Mouse (Mus musculus): Measurements from ENCODE around the gene Gtf2a1l. TPM values are rescaled to one million over a fixed set of nuclear protein-coding genes. Genes with fewer than 3 reads are reported as not detected.

Gtf2a1l gene
- polyA plus RNA-seq, 1 experiment = not detected

GRCm38 (mm10) chr17:88696656-88697333 lies 28.3 kb downstream of the Gtf2a1l start:
- Histone ChIP-seq H3K27me3 (ENCODE audit: control insufficient read depth, insufficient read depth, insufficient read length) (peaks cover 4% of the 10 kb centered on the region), H3K79me2 (ENCODE audit: control insufficient read depth, insufficient read depth) (no peaks in the 10 kb centered on the region), H3K4me2 (ENCODE audit: low read depth) (no peak overlapping the region), H3ac (ENCODE audit: control insufficient read depth, insufficient read length) (no peak overlapping the region), H3K36me3 (ENCODE audit: control insufficient read depth, insufficient read depth) (no peaks in the 10 kb centered on the region), H3K4me3 (no peak overlapping the region)
- no peak for TF ChIP-seq MAX (IDR thresholded peaks at IDR 0.05; ENCODE audit: low read depth)
- TF ChIP-seq E2F4 (IDR thresholded peaks at IDR 0.05; ENCODE audit: insufficient read depth) = no peak
- no peak for TF ChIP-seq MYOG (IDR thresholded peaks at IDR 0.05; ENCODE audit: control insufficient read depth in 1 of 3, insufficient read depth in 1 of 3, insufficient read length in 2 of 3, low read depth in 2 of 3)
- no peak for TF ChIP-seq TCF3 (IDR thresholded peaks at IDR 0.05; ENCODE audit: insufficient read length, low read depth)
- TF ChIP-seq POLR2AphosphoS2 (IDR thresholded peaks at IDR 0.05; ENCODE audit: insufficient read length, low read depth) = no peak
- TF ChIP-seq POLR2A (IDR thresholded peaks at IDR 0.05; ENCODE audit: insufficient read length, low read depth) = no peak
- TF ChIP-seq MYOD1 (IDR thresholded peaks at IDR 0.05; ENCODE audit: control insufficient read depth in 1 of 3, insufficient read length in 2 of 3, low read depth in 2 of 3) = no peak
- TF ChIP-seq USF1 (IDR thresholded peaks at IDR 0.05; ENCODE audit: low read depth) = no peak
- TF ChIP-seq REST (IDR thresholded peaks at IDR 0.05; ENCODE audit: insufficient read depth, insufficient read length) = no peak

- no peak for TF ChIP-seq SRF (IDR thresholded peaks at IDR 0.05; ENCODE audit: control insufficient read depth, insufficient read length, low read depth)
- no peak for TF ChIP-seq POLR2A (IDR thresholded peaks at IDR 0.05; ENCODE audit: insufficient read length, low read depth)
- TF ChIP-seq REST (IDR thresholded peaks at IDR 0.05; ENCODE audit: insufficient read depth, insufficient read length) = no peak
- no peak for TF ChIP-seq MYOG (IDR thresholded peaks at IDR 0.05; ENCODE audit: control insufficient read depth in 1 of 3, insufficient read depth in 1 of 3, insufficient read length in 2 of 3, low read depth in 2 of 3)
- TF ChIP-seq TCF12 (IDR thresholded peaks at IDR 0.05; ENCODE audit: insufficient read depth, poor library complexity, severe bottlenecking) = no peak
- TF ChIP-seq CEBPB (IDR thresholded peaks at IDR 0.05; ENCODE audit: insufficient read depth, poor library complexity, severe bottlenecking) = no peak
- TF ChIP-seq USF1 (IDR thresholded peaks at IDR 0.05; ENCODE audit: low read depth) = no peak
- no peak for TF ChIP-seq MAX (IDR thresholded peaks at IDR 0.05; ENCODE audit: low read depth)
- TF ChIP-seq TCF3 (IDR thresholded peaks at IDR 0.05; ENCODE audit: insufficient read length, low read depth) = no peak
- TF ChIP-seq MYOD1 (IDR thresholded peaks at IDR 0.05; ENCODE audit: control insufficient read depth in 1 of 3, insufficient read length in 2 of 3, low read depth in 2 of 3) = no peak
- TF ChIP-seq E2F4 (IDR thresholded peaks at IDR 0.05; ENCODE audit: insufficient read depth) = no peak
- no peak for TF ChIP-seq POLR2AphosphoS2 (IDR thresholded peaks at IDR 0.05; ENCODE audit: insufficient read length, low read depth)
- no peak overlapping the region for H3K4me3 ChIP-seq
- no peaks in the 10 kb centered on the region for H3K36me3 ChIP-seq (ENCODE audit: control insufficient read depth, insufficient read depth)
- no peaks in the 10 kb centered on the region for H3K27me3 ChIP-seq (ENCODE audit: control insufficient read depth, insufficient read depth, insufficient read length)
- no peak overlapping the region for H3K4me2 ChIP-seq (ENCODE audit: low read depth)
- no peak overlapping the region for H3ac ChIP-seq (ENCODE audit: control insufficient read depth, insufficient read length)
- no peaks in the 10 kb centered on the region for H3K79me2 ChIP-seq (ENCODE audit: control insufficient read depth, insufficient read depth)
Measured at GRCm38 (mm10) chr17:88700901-88701300, 32.4 kb downstream of the Gtf2a1l start.

GRCm38 (mm10) chr17:88702345-88702744 lies 33.9 kb downstream of the Gtf2a1l start:
- Histone ChIP-seq H3ac (ENCODE audit: control insufficient read depth, insufficient read length) (no peak overlapping the region), H3K4me2 (ENCODE audit: low read depth) (no peak overlapping the region), H3K4me3 (no peak overlapping the region), H3K79me2 (ENCODE audit: control insufficient read depth, insufficient read depth) (no peaks in the 10 kb centered on the region), H3K36me3 (ENCODE audit: control insufficient read depth, insufficient read depth) (no peaks in the 10 kb centered on the region), H3K27me3 (ENCODE audit: control insufficient read depth, insufficient read depth, insufficient read length) (no peaks in the 10 kb centered on the region)
- no peak for TF ChIP-seq USF1 (IDR thresholded peaks at IDR 0.05; ENCODE audit: low read depth)
- no peak for TF ChIP-seq TCF3 (IDR thresholded peaks at IDR 0.05; ENCODE audit: insufficient read length, low read depth)
- TF ChIP-seq TCF12 (IDR thresholded peaks at IDR 0.05; ENCODE audit: insufficient read depth, poor library complexity, severe bottlenecking) = no peak
- TF ChIP-seq REST (IDR thresholded peaks at IDR 0.05; ENCODE audit: insufficient read depth, insufficient read length) = no peak
- no peak for TF ChIP-seq POLR2AphosphoS2 (IDR thresholded peaks at IDR 0.05; ENCODE audit: insufficient read length, low read depth)
- no peak for TF ChIP-seq POLR2A (IDR thresholded peaks at IDR 0.05; ENCODE audit: insufficient read length, low read depth)
- TF ChIP-seq MYOD1 (IDR thresholded peaks at IDR 0.05; ENCODE audit: control insufficient read depth in 1 of 3, insufficient read length in 2 of 3, low read depth in 2 of 3) = no peak
- TF ChIP-seq MAX (IDR thresholded peaks at IDR 0.05; ENCODE audit: low read depth) = no peak
- no peak for TF ChIP-seq CEBPB (IDR thresholded peaks at IDR 0.05; ENCODE audit: insufficient read depth, poor library complexity, severe bottlenecking)
- TF ChIP-seq MYOG (IDR thresholded peaks at IDR 0.05; ENCODE audit: control insufficient read depth in 1 of 3, insufficient read depth in 1 of 3, insufficient read length in 2 of 3, low read depth in 2 of 3) = no peak
- TF ChIP-seq E2F4 (IDR thresholded peaks at IDR 0.05; ENCODE audit: insufficient read depth) = no peak
- no peak for TF ChIP-seq SRF (IDR thresholded peaks at IDR 0.05; ENCODE audit: control insufficient read depth, insufficient read length, low read depth)

GRCm38 (mm10) chr17:88703112-88703511 lies 34.7 kb downstream of the Gtf2a1l start:
- H3ac ChIP-seq (ENCODE audit: control insufficient read depth, insufficient read length) = no peak overlapping the region
- H3K27me3 ChIP-seq (ENCODE audit: control insufficient read depth, insufficient read depth, insufficient read length) = no peaks in the 10 kb centered on the region
- H3K4me2 ChIP-seq (ENCODE audit: low read depth) = no peak overlapping the region
- TF ChIP-seq MYOD1 (IDR thresholded peaks at IDR 0.05; ENCODE audit: control insufficient read depth in 1 of 3, insufficient read length in 2 of 3, low read depth in 2 of 3) (no peak), MYOG (IDR thresholded peaks at IDR 0.05; ENCODE audit: control insufficient read depth in 1 of 3, insufficient read depth in 1 of 3, insufficient read length in 2 of 3, low read depth in 2 of 3) (no peak), REST (IDR thresholded peaks at IDR 0.05; ENCODE audit: insufficient read depth, insufficient read length) (no peak), USF1 (IDR thresholded peaks at IDR 0.05; ENCODE audit: low read depth) (no peak), TCF3 (IDR thresholded peaks at IDR 0.05; ENCODE audit: insufficient read length, low read depth) (no peak), E2F4 (IDR thresholded peaks at IDR 0.05; ENCODE audit: insufficient read depth) (no peak), POLR2AphosphoS2 (IDR thresholded peaks at IDR 0.05; ENCODE audit: insufficient read length, low read depth) (no peak), CEBPB (IDR thresholded peaks at IDR 0.05; ENCODE audit: insufficient read depth, poor library complexity, severe bottlenecking) (no peak), MAX (IDR thresholded peaks at IDR 0.05; ENCODE audit: low read depth) (no peak), SRF (IDR thresholded peaks at IDR 0.05; ENCODE audit: control insufficient read depth, insufficient read length, low read depth) (no peak), TCF12 (IDR thresholded peaks at IDR 0.05; ENCODE audit: insufficient read depth, poor library complexity, severe bottlenecking) (no peak), POLR2A (IDR thresholded peaks at IDR 0.05; ENCODE audit: insufficient read length, low read depth) (no peak)
- H3K79me2 ChIP-seq (ENCODE audit: control insufficient read depth, insufficient read depth) = no peaks in the 10 kb centered on the region
- no peak overlapping the region for H3K4me3 ChIP-seq
- H3K36me3 ChIP-seq (ENCODE audit: control insufficient read depth, insufficient read depth) = no peaks in the 10 kb centered on the region
